Mouse (Mus musculus): ENCODE measurements around the gene Efnb3. TPM values are rescaled to one million over a fixed set of nuclear protein-coding genes. Genes with fewer than 3 reads are reported as not detected.
"Not testable (repeated sequence)": the region's sequence is repeated elsewhere in the genome, so short reads cannot be mapped to it uniquely, and the experiment has no call there.

The Efnb3 gene
- total RNA-seq, 2 experiments from 2014 or later, result 60.5 to 70.3 TPM

- DNase-seq, result no peak
Measured at GRCm38 (mm10) chr11:69554539-69555140, 5.4 kb downstream of the Efnb3 start.

GRCm38 (mm10) chr11:69553341-69553721, 6.7 kb downstream of the Efnb3 start:
- DNase-seq, result no peak
- intact Hi-C loops (cut with DNase I), result no loop called here

More at GRCm38 (mm10) chr11:69554539-69555140, 5.4 kb downstream of the Efnb3 start:
- intact Hi-C loops (cut with DNase I), result no loop called here

- intact Hi-C loops (cut with DNase I), result no loop called here
Measured at GRCm38 (mm10) chr11:69552622-69553340, 7.2 kb downstream of the Efnb3 start.

GRCm38 (mm10) chr11:69551310-69551709, 8.7 kb downstream of the Efnb3 start:
- no peak for DNase-seq
- intact Hi-C loops (cut with DNase I), result no loop called here

More at GRCm38 (mm10) chr11:69552622-69553340, 7.2 kb downstream of the Efnb3 start:
- no peak for DNase-seq

GRCm38 (mm10) chr11:69549060-69549656, 10.8 kb downstream of the Efnb3 start, which contains the start of gene Dnah2:
Gene Dnah2, minus strand, starts transcription at chr11:69549110.
- intact Hi-C loops (cut with DNase I), result no loop called here
- DNase-seq, result no peak

GRCm38 (mm10) chr11:69547071-69547470, 12.9 kb downstream of the Efnb3 start:
- intact Hi-C loops (cut with DNase I), result loop anchor here (2.0 kb wide), 2 partner anchors 28 to 68 kb away; no protein-coding TSS in a partner anchor
- peak; percentile 33 to 54 for DNase-seq

- peak; percentile 74 to 83 for DNase-seq
- intact Hi-C loops (cut with DNase I), result loop anchor here (2.0 kb wide), 2 partner anchors 28 to 68 kb away; no protein-coding TSS in a partner anchor
Measured at GRCm38 (mm10) chr11:69546423-69547053, 13.5 kb downstream of the Efnb3 start.

GRCm38 (mm10) chr11:69545957-69546356, 14.0 kb downstream of the Efnb3 start:
- no peak for DNase-seq
- intact Hi-C loops (cut with DNase I), result loop anchor here (2.0 kb wide), 2 partner anchors 29 to 69 kb away; no protein-coding TSS in a partner anchor

- intact Hi-C loops (cut with DNase I), result no loop called here
- DNase-seq, result no peak
Measured at GRCm38 (mm10) chr11:69543598-69543997, 16.4 kb downstream of the Efnb3 start.

GRCm38 (mm10) chr11:69541741-69542140, 18.3 kb downstream of the Efnb3 start:
- DNase-seq; intact Hi-C loops (cut with DNase I): not testable (repeated sequence)

- no peak for DNase-seq
- intact Hi-C loops (cut with DNase I), result no loop called here
Measured at GRCm38 (mm10) chr11:69540700-69541099, 19.3 kb downstream of the Efnb3 start.

- DNase-seq, result no peak
- intact Hi-C loops (cut with DNase I), result no loop called here
Measured at GRCm38 (mm10) chr11:69534990-69535389, 25.0 kb downstream of the Efnb3 start.

- DNase-seq, result no peak
- intact Hi-C loops (cut with DNase I), result no loop called here
Measured at GRCm38 (mm10) chr11:69532480-69533150, 27.4 kb downstream of the Efnb3 start.

- DNase-seq; intact Hi-C loops (cut with DNase I): not testable (repeated sequence)
Measured at GRCm38 (mm10) chr11:69530755-69531154, 29.2 kb downstream of the Efnb3 start.

- intact Hi-C loops (cut with DNase I); DNase-seq: not testable (repeated sequence)
Measured at GRCm38 (mm10) chr11:69530281-69530680, 29.7 kb downstream of the Efnb3 start.

- intact Hi-C loops (cut with DNase I), result no loop called here
- DNase-seq, result no peak
Measured at GRCm38 (mm10) chr11:69528031-69528390, 32.0 kb downstream of the Efnb3 start.

- no peak for DNase-seq
Measured at GRCm38 (mm10) chr11:69527098-69528030, 32.6 kb downstream of the Efnb3 start.

GRCm38 (mm10) chr11:69526631-69527030, 33.4 kb downstream of the Efnb3 start:
- intact Hi-C loops (cut with DNase I), result no loop called here
- no peak for DNase-seq

More at GRCm38 (mm10) chr11:69527098-69528030, 32.6 kb downstream of the Efnb3 start:
- intact Hi-C loops (cut with DNase I), result no loop called here

GRCm38 (mm10) chr11:69525661-69526060, 34.3 kb downstream of the Efnb3 start:
- DNase-seq, result no peak
- intact Hi-C loops (cut with DNase I), result no loop called here

Measured in heart, postnatal 14 days (tissue).